Mouse (Mus musculus) myocyte (in vitro differentiated cells): ENCODE results near the gene Comp.

Experiments
- CEBPB ChIP-seq: IDR thresholded peaks from 2 replicates; pipeline ENCODE4 v1.6.1; 2011; ENCODE audit warnings: mild to moderate bottlenecking, moderate library complexity; ENCODE audit not compliant: poor library complexity, insufficient read depth, severe bottlenecking
- MAX ChIP-seq: IDR thresholded peaks from one replicate; pipeline ENCODE4 v1.6.1; 2011; ENCODE audit warnings: low read depth, mild to moderate bottlenecking, control low read depth
- MYOD1 ChIP-seq, 3 experiments: IDR thresholded peaks; one replicate each; pipeline ENCODE4 v1.6.1; 2011; ENCODE audit warnings: control low read depth in 2 of 3, low read depth in 2 of 3, mild to moderate bottlenecking in 2 of 3, moderate library complexity in 1 of 3; ENCODE audit not compliant: insufficient read length in 2 of 3, control insufficient read depth in 1 of 3
- MYOG ChIP-seq, 3 experiments: IDR thresholded peaks; one replicate each; pipeline ENCODE4 v1.6.1; 2011; ENCODE audit warnings: control low read depth in 2 of 3, low read depth in 2 of 3, mild to moderate bottlenecking in 2 of 3; ENCODE audit not compliant: insufficient read length in 2 of 3, control insufficient read depth in 1 of 3, insufficient read depth in 1 of 3
- POLR2A ChIP-seq: IDR thresholded peaks from one replicate; pipeline ENCODE4 v1.6.1; 2011; ENCODE audit warnings: low read depth, mild to moderate bottlenecking, control low read depth, moderate library complexity; ENCODE audit not compliant: insufficient read length
- POLR2AphosphoS2 ChIP-seq: IDR thresholded peaks from one replicate; pipeline ENCODE4 v1.6.1; 2011; ENCODE audit warnings: low read depth, control low read depth; ENCODE audit not compliant: insufficient read length
- REST ChIP-seq: IDR thresholded peaks from one replicate; pipeline ENCODE4 v1.6.1; 2011; ENCODE audit warnings: mild to moderate bottlenecking, control low read depth, moderate library complexity; ENCODE audit not compliant: insufficient read depth, insufficient read length
- SRF ChIP-seq: IDR thresholded peaks from one replicate; pipeline ENCODE4 v1.6.1; 2011; ENCODE audit warnings: low read depth; ENCODE audit not compliant: control insufficient read depth, insufficient read length
- TCF12 ChIP-seq: IDR thresholded peaks from one replicate; pipeline ENCODE4 v1.6.1; 2011; ENCODE audit warnings: mild to moderate bottlenecking, control low read depth; ENCODE audit not compliant: poor library complexity, insufficient read depth, severe bottlenecking
- TCF3 ChIP-seq: IDR thresholded peaks from one replicate; pipeline ENCODE4 v1.6.1; 2011; ENCODE audit warnings: low read depth, control low read depth; ENCODE audit not compliant: insufficient read length
- USF1 ChIP-seq: IDR thresholded peaks from one replicate; pipeline ENCODE4 v1.6.1; 2011; ENCODE audit warnings: low read depth, mild to moderate bottlenecking, control low read depth, moderate library complexity

GRCm38 (mm10) chr8:70344279-70344678 is 29.1 kb upstream of the Comp start:
- TF ChIP-seq MAX (no peak), POLR2A (no peak), USF1 (no peak), POLR2AphosphoS2 (no peak), TCF12 (no peak), CEBPB (no peak), SRF (no peak), MYOG (IDR thresholded peaks at IDR 0.05; ENCODE audit: control insufficient read depth in 1 of 3, insufficient read depth in 1 of 3, insufficient read length in 2 of 3, low read depth in 2 of 3) (no peak), MYOD1 (IDR thresholded peaks at IDR 0.05; ENCODE audit: control insufficient read depth in 1 of 3, insufficient read length in 2 of 3, low read depth in 2 of 3) (no peak), REST (no peak), TCF3 (no peak)
